Mouse (Mus musculus): Measurements from ENCODE around the gene Jmjd4. TPM values are rescaled to one million over a fixed set of nuclear protein-coding genes. Genes with fewer than 3 reads are reported as not detected.
A peak's percentile ranks its signal among the peaks of the same experiment; 100 is the strongest.

Jmjd4 gene
- polyA plus RNA-seq, 1 experiment from 2014 or later: 20.2 TPM

DNA sequence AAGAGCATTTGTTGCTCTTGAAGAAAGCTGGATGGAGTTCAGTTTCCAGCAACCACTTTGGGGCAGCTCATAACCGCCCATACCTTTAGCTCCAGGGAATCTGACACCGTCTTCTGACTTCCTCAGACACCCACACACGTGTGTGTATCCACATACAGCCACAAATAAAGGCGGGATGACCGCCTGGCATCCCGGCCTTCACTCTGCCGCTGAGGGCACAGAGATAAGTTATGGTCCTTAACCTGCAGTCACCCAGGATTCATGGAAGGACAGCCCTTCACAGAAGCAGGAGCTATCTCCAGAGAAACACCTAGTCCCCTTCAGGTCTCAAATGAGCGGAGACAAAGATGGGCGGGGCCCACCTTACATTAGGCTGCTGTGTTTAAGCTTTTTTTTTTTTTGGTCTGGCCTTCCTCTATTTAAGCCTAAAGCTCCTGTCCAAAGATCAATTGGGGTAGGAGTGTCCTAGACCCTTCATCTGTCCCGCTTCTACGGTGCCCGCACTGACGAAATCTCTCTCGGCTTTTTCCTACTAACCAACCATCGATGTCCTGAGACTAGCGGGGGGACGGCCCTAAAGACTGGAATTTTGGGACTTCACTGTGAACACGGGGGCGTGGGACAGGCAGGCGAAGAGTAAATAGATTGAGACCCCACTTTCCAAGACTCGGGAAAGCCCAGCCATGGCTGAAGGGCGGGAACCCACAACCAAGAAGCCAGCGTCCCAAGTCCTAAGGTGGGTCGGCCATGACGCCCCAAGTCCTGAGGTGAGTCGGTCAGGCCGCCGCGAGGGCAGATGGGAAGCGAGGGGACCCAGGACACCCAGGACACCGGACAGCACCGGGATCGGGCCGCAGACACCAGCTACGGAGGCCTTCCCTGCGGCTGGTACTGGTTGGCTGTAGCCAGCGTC lies 21.8 kb downstream of the Jmjd4 start:
- Histone ChIP-seq H3K4me2 (peak overlapping the region; percentile 81), H3K4me3 (replicated peaks) (peak overlapping the region; percentile 90), H3K9me3 (replicated peaks) (no peaks in the 10 kb centered on the region), H3K27ac (replicated peaks) (peak overlapping the region; percentile 88), H3K4me1 (peaks cover 17% of the 10 kb centered on the region), H3K27me3 (replicated peaks) (no peaks in the 10 kb centered on the region; the same call in 1 of the 2 replicates), H3K36me3 (peaks cover under 1% of the 10 kb centered on the region; the same call in 1 of the 2 replicates), H3K9ac (replicated peaks) (peak overlapping the region; percentile 91)
- 6% methylated on average over 37 of the region's 37 CpGs for WGBS
- peak; percentile 50 for ATAC-seq (ENCODE audit: low FRiP score)

DNA sequence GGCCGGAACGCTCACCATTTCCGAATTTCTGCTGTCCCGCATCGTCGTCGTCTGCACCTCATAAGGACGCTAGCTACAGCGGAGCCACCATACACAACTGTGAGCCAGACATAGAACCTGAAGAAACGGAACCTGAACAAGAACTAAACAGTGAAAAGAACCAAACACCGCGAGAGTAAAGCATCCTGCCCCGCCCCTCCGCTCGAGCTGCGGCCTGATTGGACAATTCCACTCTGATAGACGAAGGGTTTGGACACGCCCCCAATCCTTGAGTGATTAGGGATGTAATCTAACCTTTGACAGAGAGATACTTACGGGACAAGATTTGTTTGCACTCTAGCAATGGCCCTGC lies 22.5 kb downstream of the Jmjd4 start, which contains the start of gene Zfp867:
Gene Zfp867 (minus strand): TSS at position 149 of the 352 bp plus-strand sequence.
- H3K4me1 ChIP-seq: peaks cover 17% of the 10 kb centered on the region
- under 1% methylated on average over 19 of the region's 19 CpGs for WGBS
- H3K36me3 ChIP-seq: no peaks in the 10 kb centered on the region
- no peaks in the 10 kb centered on the region for H3K9me3 ChIP-seq (replicated peaks)
- H3K9ac ChIP-seq (replicated peaks): peak within 1 kb of the TSS; percentile 91
- no peaks in the 10 kb centered on the region; the same call in 1 of the 2 replicates for H3K27me3 ChIP-seq (replicated peaks)
- H3K4me3 ChIP-seq (replicated peaks): peak within 1 kb of the TSS; percentile 90
- peak within 1 kb of the TSS; percentile 88 for H3K27ac ChIP-seq (replicated peaks)
- peak within 1 kb of the TSS; percentile 81 for H3K4me2 ChIP-seq
- peak; percentile 95 for ATAC-seq (ENCODE audit: low FRiP score)

DNA sequence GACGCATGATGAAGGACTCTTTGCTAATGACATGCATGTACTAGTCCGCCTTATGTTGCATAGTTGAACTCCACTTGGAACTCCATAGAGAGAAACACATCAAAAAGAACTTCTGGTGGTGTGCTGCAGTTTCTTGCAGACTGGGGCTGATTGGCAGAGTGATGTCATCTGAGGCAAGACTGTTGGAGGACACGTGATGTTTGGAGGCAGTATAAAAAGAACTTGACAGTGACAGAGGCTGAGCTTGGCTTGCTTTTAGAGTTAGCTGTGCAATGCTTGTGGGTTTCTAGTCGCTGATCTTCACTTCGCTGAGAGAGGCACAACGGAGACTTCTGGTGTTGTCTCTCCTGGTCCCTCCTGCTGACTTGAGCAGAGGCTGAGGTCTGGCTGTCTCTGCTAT lies 27.4 kb downstream of the Jmjd4 start:
- no peaks in the 10 kb centered on the region for H3K4me1 ChIP-seq
- H3K27me3 ChIP-seq (replicated peaks): no peaks in the 10 kb centered on the region; the same call in 1 of the 2 replicates
- H3K27ac ChIP-seq (replicated peaks): no peak overlapping the region
- no peak for ATAC-seq (ENCODE audit: low FRiP score)
- H3K9me3 ChIP-seq (replicated peaks): no peaks in the 10 kb centered on the region
- no peak overlapping the region for H3K4me2 ChIP-seq
- no peak overlapping the region for H3K4me3 ChIP-seq (replicated peaks)
- 69% methylated on average over 6 of the region's 6 CpGs for WGBS
- no peaks in the 10 kb centered on the region for H3K36me3 ChIP-seq
- no peak overlapping the region for H3K9ac ChIP-seq (replicated peaks)

DNA sequence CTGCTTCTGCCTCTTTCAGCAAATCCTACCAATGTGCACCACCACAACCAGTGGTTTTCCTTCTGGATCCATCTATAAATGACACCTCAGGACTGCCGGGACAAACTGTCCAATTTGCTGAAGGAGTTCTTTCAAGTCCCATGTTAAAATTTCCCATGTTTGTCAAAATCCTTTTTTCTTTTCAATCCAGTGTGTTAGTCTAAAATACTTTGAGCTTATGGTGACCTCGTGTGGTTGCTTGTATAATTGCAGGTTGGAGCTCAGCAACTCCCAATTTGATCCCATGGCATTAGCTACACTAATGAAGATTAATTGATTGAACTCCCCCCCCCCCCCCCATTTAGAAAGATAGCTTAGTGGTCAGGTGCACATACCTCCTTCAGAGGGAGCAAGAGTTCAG lies 33.4 kb downstream of the Jmjd4 start:
- Histone ChIP-seq H3K36me3 (peaks cover 28% of the 10 kb centered on the region), H3K27me3 (replicated peaks) (no peaks in the 10 kb centered on the region), H3K4me1 (no peaks in the 10 kb centered on the region), H3K27ac (replicated peaks) (no peak overlapping the region), H3K9ac (replicated peaks) (no peak overlapping the region), H3K9me3 (replicated peaks) (no peaks in the 10 kb centered on the region), H3K4me2 (no peak overlapping the region), H3K4me3 (replicated peaks) (no peak overlapping the region)
- WGBS: 7% methylated on average over 2 of the region's 2 CpGs
- ATAC-seq (ENCODE audit: low FRiP score): no peak; the same call in 1 of the 2 replicates

GRCm38 (mm10) chr11:59485641-59486040 lies 35.8 kb downstream of the Jmjd4 start:
- no peaks in the 10 kb centered on the region for H3K27me3 ChIP-seq (replicated peaks)
- no peak for ATAC-seq (ENCODE audit: low FRiP score)
- H3K4me2 ChIP-seq: no peak overlapping the region
- peaks cover 44% of the 10 kb centered on the region for H3K36me3 ChIP-seq
- H3K27ac ChIP-seq (replicated peaks): no peak overlapping the region
- H3K4me1 ChIP-seq: no peaks in the 10 kb centered on the region
- WGBS: 57% methylated on average over 2 of the region's 2 CpGs
- no peak overlapping the region for H3K9ac ChIP-seq (replicated peaks)
- H3K9me3 ChIP-seq (replicated peaks): no peaks in the 10 kb centered on the region
- no peak overlapping the region for H3K4me3 ChIP-seq (replicated peaks)

DNA sequence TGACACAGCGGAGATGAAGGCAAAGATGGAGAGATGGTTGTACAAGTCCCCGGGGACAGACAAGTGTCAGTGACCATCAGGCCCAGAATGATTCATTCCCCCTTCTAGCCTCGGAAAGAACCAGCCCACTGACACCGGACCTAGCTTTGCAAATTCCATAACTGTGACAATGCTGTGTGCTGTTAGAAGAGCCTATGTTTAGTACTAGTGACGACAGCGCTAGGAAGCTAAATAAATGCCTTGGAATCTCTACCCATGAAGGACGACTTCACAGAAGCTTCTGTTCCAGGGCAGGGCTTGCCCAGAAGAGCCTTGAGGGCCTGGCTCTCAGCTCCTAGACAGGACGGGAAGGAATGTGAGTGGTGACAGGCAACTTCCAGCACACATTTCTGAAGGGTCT lies 36.4 kb downstream of the Jmjd4 start:
- H3K4me1 ChIP-seq: no peaks in the 10 kb centered on the region
- 84% methylated on average over 8 of the region's 8 CpGs for WGBS
- no peak for ATAC-seq (ENCODE audit: low FRiP score)
- H3K27me3 ChIP-seq (replicated peaks): no peaks in the 10 kb centered on the region
- H3K4me3 ChIP-seq (replicated peaks): no peak overlapping the region
- H3K4me2 ChIP-seq: no peak overlapping the region
- peaks cover 50% of the 10 kb centered on the region for H3K36me3 ChIP-seq
- no peak overlapping the region for H3K9ac ChIP-seq (replicated peaks)
- no peaks in the 10 kb centered on the region for H3K9me3 ChIP-seq (replicated peaks)
- H3K27ac ChIP-seq (replicated peaks): no peak overlapping the region

DNA sequence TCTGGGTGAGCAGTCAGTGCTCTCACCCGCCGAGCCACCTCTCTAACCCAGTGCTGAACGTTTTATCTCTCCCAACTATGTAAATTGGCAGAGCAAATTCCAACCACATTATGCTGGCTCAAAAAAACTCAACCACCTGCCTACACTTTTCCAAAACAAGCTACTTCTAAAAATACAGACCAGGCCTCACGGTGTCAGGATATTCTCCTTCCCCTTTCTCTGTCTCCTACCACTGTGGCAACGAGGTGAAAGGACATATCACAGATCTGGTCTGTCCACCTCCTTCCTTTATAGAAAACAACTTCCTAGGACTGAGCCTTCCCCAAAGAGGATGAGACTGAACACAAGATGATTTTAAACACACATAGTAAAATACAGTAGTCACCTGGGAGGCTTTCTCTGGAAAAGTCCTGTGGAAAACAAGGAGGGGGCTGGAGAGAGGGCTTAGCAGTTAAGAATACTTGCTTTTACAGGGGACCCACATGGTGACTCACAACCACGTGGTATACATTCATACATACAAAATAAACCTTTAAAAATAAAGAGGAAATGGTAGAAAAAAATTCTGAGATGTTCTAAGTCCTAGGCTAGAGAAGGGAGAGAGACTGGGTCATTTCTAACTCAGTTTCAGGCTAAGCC lies 46.9 kb downstream of the Jmjd4 start:
- no peak overlapping the region for H3K27ac ChIP-seq (replicated peaks)
- no peak overlapping the region for H3K4me3 ChIP-seq (replicated peaks)
- H3K27me3 ChIP-seq (replicated peaks): no peaks in the 10 kb centered on the region
- H3K4me1 ChIP-seq: no peaks in the 10 kb centered on the region
- no peak for ATAC-seq (ENCODE audit: low FRiP score)
- no peak overlapping the region for H3K4me2 ChIP-seq
- no peaks in the 10 kb centered on the region for H3K9me3 ChIP-seq (replicated peaks)
- 87% methylated on average over 6 of the region's 6 CpGs for WGBS
- H3K9ac ChIP-seq (replicated peaks): no peak overlapping the region
- H3K36me3 ChIP-seq: peaks cover 91% of the 10 kb centered on the region

GRCm38 (mm10) chr11:59497747-59498146 lies 47.9 kb downstream of the Jmjd4 start:
- H3K9me3 ChIP-seq (replicated peaks): no peaks in the 10 kb centered on the region
- peaks cover 91% of the 10 kb centered on the region for H3K36me3 ChIP-seq
- H3K9ac ChIP-seq (replicated peaks): no peak overlapping the region
- no peak overlapping the region for H3K4me3 ChIP-seq (replicated peaks)
- no peaks in the 10 kb centered on the region for H3K4me1 ChIP-seq
- no peak overlapping the region for H3K4me2 ChIP-seq
- no peaks in the 10 kb centered on the region for H3K27me3 ChIP-seq (replicated peaks)
- 93% methylated on average over 7 of the region's 7 CpGs for WGBS
- ATAC-seq (ENCODE audit: low FRiP score): no peak
- H3K27ac ChIP-seq (replicated peaks): no peak overlapping the region

- WGBS: 90% methylated on average over 5 of the region's 5 CpGs
- peaks cover 68% of the 10 kb centered on the region for H3K36me3 ChIP-seq
These were observed 52.3 kb downstream of the Jmjd4 start for GRCm38 (mm10) chr11:59501978-59502700.

GRCm38 (mm10) chr11:59505351-59505838 lies 55.5 kb downstream of the Jmjd4 start:
- H3K27ac ChIP-seq (replicated peaks): peak overlapping the region; percentile 92
- H3K9me3 ChIP-seq (replicated peaks): no peaks in the 10 kb centered on the region
- H3K36me3 ChIP-seq: peaks cover 36% of the 10 kb centered on the region
- peaks cover 24% of the 10 kb centered on the region for H3K4me1 ChIP-seq
- H3K4me2 ChIP-seq: peak overlapping the region; percentile 97
- peak; percentile 67 for ATAC-seq (ENCODE audit: low FRiP score)
- H3K27me3 ChIP-seq (replicated peaks): no peaks in the 10 kb centered on the region
- H3K9ac ChIP-seq (replicated peaks): peak overlapping the region; percentile 98
- H3K4me3 ChIP-seq (replicated peaks): peak overlapping the region; percentile 84
- under 1% methylated on average over 21 of the region's 21 CpGs for WGBS

More at GRCm38 (mm10) chr11:59501978-59502700, 52.3 kb downstream of the Jmjd4 start:
- Histone ChIP-seq H3K27ac (replicated peaks) (no peak overlapping the region), H3K4me2 (no peak overlapping the region), H3K9me3 (replicated peaks) (no peaks in the 10 kb centered on the region), H3K27me3 (replicated peaks) (no peaks in the 10 kb centered on the region), H3K4me1 (peaks cover 15% of the 10 kb centered on the region), H3K9ac (replicated peaks) (no peak overlapping the region), H3K4me3 (replicated peaks) (no peak overlapping the region)
- no peak for ATAC-seq (ENCODE audit: low FRiP score)
